Mouse (Mus musculus): ENCODE measurements at regions not wholly inside any gene's neighbourhood (a gene's known extent, or its start where the extent isn't known, plus 50 kb on each side); places are given as distances from the start of the nearest gene placed in this dataset.

GRCm38 (mm10) chr13:34576392-34576791, 76.9 kb downstream of the Pxdc1 start:
- no peak overlapping the region for H3K4me3 ChIP-seq (replicated peaks; ENCODE audit: low read depth, low read length)
- DNase-seq, result peak; percentile 37
- peak overlapping the region; percentile 80 for H3K27ac ChIP-seq (replicated peaks; ENCODE audit: low read depth, low read length)
- no peak overlapping the region for H3K4me2 ChIP-seq (ENCODE audit: low read length)
- no peak; the same call in 1 of the 2 replicates for ATAC-seq (ENCODE audit: low FRiP score, low TSS enrichment)
- WGBS, result 58% methylated on average over 2 of the region's 2 CpGs
- H3K36me3 ChIP-seq (ENCODE audit: control insufficient read depth, insufficient read depth, low read length), result no peaks in the 10 kb centered on the region
- no peaks in the 10 kb centered on the region for H3K9me3 ChIP-seq (ENCODE audit: control insufficient read depth, low read length)
- peaks cover 9% of the 10 kb centered on the region for H3K4me1 ChIP-seq (ENCODE audit: control insufficient read depth, insufficient read depth, low read length)
- H3K9ac ChIP-seq (replicated peaks; ENCODE audit: low read length), result no peak overlapping the region
- H3K27me3 ChIP-seq (ENCODE audit: control insufficient read depth, insufficient read depth, low read length), result no peaks in the 10 kb centered on the region

GRCm38 (mm10) chr13:34575997-34576314, 77.3 kb downstream of the Pxdc1 start:
- ATAC-seq (ENCODE audit: low FRiP score, low TSS enrichment), result peak; percentile 89
- Histone ChIP-seq H3K9me3 (ENCODE audit: control insufficient read depth, low read length) (no peaks in the 10 kb centered on the region), H3K4me1 (ENCODE audit: control insufficient read depth, insufficient read depth, low read length) (peaks cover 9% of the 10 kb centered on the region), H3K27ac (replicated peaks; ENCODE audit: low read depth, low read length) (peak overlapping the region; percentile 88), H3K27me3 (ENCODE audit: control insufficient read depth, insufficient read depth, low read length) (no peaks in the 10 kb centered on the region), H3K9ac (replicated peaks; ENCODE audit: low read length) (no peak overlapping the region), H3K4me2 (ENCODE audit: low read length) (peak overlapping the region; percentile 31), H3K36me3 (ENCODE audit: control insufficient read depth, insufficient read depth, low read length) (no peaks in the 10 kb centered on the region), H3K4me3 (replicated peaks; ENCODE audit: low read depth, low read length) (no peak overlapping the region)
- peak; percentile 94 for DNase-seq
- WGBS, result 2% methylated on average over 1 of the region's 1 CpGs

- 32% methylated on average over 2 of the region's 2 CpGs for WGBS
- Histone ChIP-seq H3K9me3 (ENCODE audit: control insufficient read depth, low read length) (no peaks in the 10 kb centered on the region), H3K27ac (replicated peaks; ENCODE audit: low read depth, low read length) (peak overlapping the region; percentile 88), H3K4me1 (ENCODE audit: control insufficient read depth, insufficient read depth, low read length) (peaks cover 9% of the 10 kb centered on the region), H3K9ac (replicated peaks; ENCODE audit: low read length) (0 out of 2 replicates have a peak overlapping the region, but pooled peaks have one; percentile 9), H3K4me3 (replicated peaks; ENCODE audit: low read depth, low read length) (no peak overlapping the region), H3K27me3 (ENCODE audit: control insufficient read depth, insufficient read depth, low read length) (no peaks in the 10 kb centered on the region), H3K4me2 (ENCODE audit: low read length) (peak overlapping the region; percentile 31), H3K36me3 (ENCODE audit: control insufficient read depth, insufficient read depth, low read length) (no peaks in the 10 kb centered on the region)
- DNase-seq (no peak), ATAC-seq (ENCODE audit: low FRiP score, low TSS enrichment) (peak; percentile 60)
Measured at GRCm38 (mm10) chr13:34575179-34575996, 77.9 kb downstream of the Pxdc1 start.

GRCm38 (mm10) chr13:34569312-34569711, 84.0 kb downstream of the Pxdc1 start:
- Histone ChIP-seq H3K27me3 (ENCODE audit: control insufficient read depth, insufficient read depth, low read length) (no peaks in the 10 kb centered on the region), H3K9me3 (ENCODE audit: control insufficient read depth, low read length) (no peaks in the 10 kb centered on the region), H3K9ac (replicated peaks; ENCODE audit: low read length) (no peak overlapping the region), H3K4me2 (ENCODE audit: low read length) (no peak overlapping the region), H3K4me3 (replicated peaks; ENCODE audit: low read depth, low read length) (no peak overlapping the region), H3K4me1 (ENCODE audit: control insufficient read depth, insufficient read depth, low read length) (no peaks in the 10 kb centered on the region), H3K27ac (replicated peaks; ENCODE audit: low read depth, low read length) (no peak overlapping the region), H3K36me3 (ENCODE audit: control insufficient read depth, insufficient read depth, low read length) (no peaks in the 10 kb centered on the region)
- DNase-seq, result peak; percentile 8
- ATAC-seq (ENCODE audit: low FRiP score, low TSS enrichment), result no peak
- WGBS, result 59% methylated on average over 2 of the region's 2 CpGs

GRCm38 (mm10) chr13:34566687-34567086, 86.6 kb downstream of the Pxdc1 start:
- no peak overlapping the region for H3K4me2 ChIP-seq (ENCODE audit: low read length)
- no peaks in the 10 kb centered on the region; the same call in 1 of the 2 replicates for H3K9me3 ChIP-seq (ENCODE audit: control insufficient read depth, low read length)
- ATAC-seq (ENCODE audit: low FRiP score, low TSS enrichment) (no peak), DNase-seq (no peak)
- H3K27ac ChIP-seq (replicated peaks; ENCODE audit: low read depth, low read length), result no peak overlapping the region
- 89% methylated on average over 1 of the region's 1 CpGs for WGBS
- H3K4me1 ChIP-seq (ENCODE audit: control insufficient read depth, insufficient read depth, low read length), result no peaks in the 10 kb centered on the region
- no peak overlapping the region for H3K4me3 ChIP-seq (replicated peaks; ENCODE audit: low read depth, low read length)
- no peaks in the 10 kb centered on the region for H3K27me3 ChIP-seq (ENCODE audit: control insufficient read depth, insufficient read depth, low read length)
- no peaks in the 10 kb centered on the region for H3K36me3 ChIP-seq (ENCODE audit: control insufficient read depth, insufficient read depth, low read length)
- H3K9ac ChIP-seq (replicated peaks; ENCODE audit: low read length), result no peak overlapping the region

- Histone ChIP-seq H3K4me3 (replicated peaks; ENCODE audit: low read depth, low read length) (no peak overlapping the region), H3K27me3 (ENCODE audit: control insufficient read depth, insufficient read depth, low read length) (no peaks in the 10 kb centered on the region), H3K9ac (replicated peaks; ENCODE audit: low read length) (no peak overlapping the region), H3K36me3 (ENCODE audit: control insufficient read depth, insufficient read depth, low read length) (no peaks in the 10 kb centered on the region), H3K4me2 (ENCODE audit: low read length) (no peak overlapping the region), H3K27ac (replicated peaks; ENCODE audit: low read depth, low read length) (no peak overlapping the region), H3K4me1 (ENCODE audit: control insufficient read depth, insufficient read depth, low read length) (no peaks in the 10 kb centered on the region), H3K9me3 (ENCODE audit: control insufficient read depth, low read length) (no peaks in the 10 kb centered on the region)
- no peak for DNase-seq
- WGBS, result 65% methylated on average over 5 of the region's 5 CpGs
- no peak for ATAC-seq (ENCODE audit: low FRiP score, low TSS enrichment)
Measured at GRCm38 (mm10) chr13:34550130-34550884, 103.0 kb downstream of the Pxdc1 start.

GRCm38 (mm10) chr13:34540646-34541045, 112.6 kb downstream of the Pxdc1 start:
- Histone ChIP-seq H3K4me3 (replicated peaks; ENCODE audit: low read depth, low read length) (no peak overlapping the region), H3K36me3 (ENCODE audit: control insufficient read depth, insufficient read depth, low read length) (no peaks in the 10 kb centered on the region), H3K9ac (replicated peaks; ENCODE audit: low read length) (no peak overlapping the region), H3K9me3 (ENCODE audit: control insufficient read depth, low read length) (no peaks in the 10 kb centered on the region), H3K4me1 (ENCODE audit: control insufficient read depth, insufficient read depth, low read length) (no peaks in the 10 kb centered on the region), H3K4me2 (ENCODE audit: low read length) (no peak overlapping the region), H3K27me3 (ENCODE audit: control insufficient read depth, insufficient read depth, low read length) (no peaks in the 10 kb centered on the region), H3K27ac (replicated peaks; ENCODE audit: low read depth, low read length) (no peak overlapping the region)
- DNase-seq (no peak), ATAC-seq (ENCODE audit: low FRiP score, low TSS enrichment) (no peak)
- 91% methylated on average over 2 of the region's 2 CpGs for WGBS

- no peak overlapping the region for H3K4me3 ChIP-seq (replicated peaks; ENCODE audit: low read depth, low read length)
- no peaks in the 10 kb centered on the region for H3K9me3 ChIP-seq (ENCODE audit: control insufficient read depth, low read length)
- H3K4me1 ChIP-seq (ENCODE audit: control insufficient read depth, insufficient read depth, low read length), result no peaks in the 10 kb centered on the region
- ATAC-seq (ENCODE audit: low FRiP score, low TSS enrichment), result no peak
- no peak overlapping the region for H3K9ac ChIP-seq (replicated peaks; ENCODE audit: low read length)
- H3K4me2 ChIP-seq (ENCODE audit: low read length), result no peak overlapping the region
- no peaks in the 10 kb centered on the region for H3K27me3 ChIP-seq (ENCODE audit: control insufficient read depth, insufficient read depth, low read length)
- H3K36me3 ChIP-seq (ENCODE audit: control insufficient read depth, insufficient read depth, low read length), result no peaks in the 10 kb centered on the region
- DNase-seq, result no peak
- WGBS, result 68% methylated on average over 2 of the region's 2 CpGs
- H3K27ac ChIP-seq (replicated peaks; ENCODE audit: low read depth, low read length), result no peak overlapping the region
Measured at GRCm38 (mm10) chr13:34533896-34534295, 119.4 kb downstream of the Pxdc1 start.

- Histone ChIP-seq H3K9ac (replicated peaks; ENCODE audit: low read length) (no peak overlapping the region), H3K27ac (replicated peaks; ENCODE audit: low read depth, low read length) (no peak overlapping the region), H3K4me1 (ENCODE audit: control insufficient read depth, insufficient read depth, low read length) (no peaks in the 10 kb centered on the region), H3K4me3 (replicated peaks; ENCODE audit: low read depth, low read length) (no peak overlapping the region), H3K4me2 (ENCODE audit: low read length) (no peak overlapping the region), H3K27me3 (ENCODE audit: control insufficient read depth, insufficient read depth, low read length) (no peaks in the 10 kb centered on the region), H3K9me3 (ENCODE audit: control insufficient read depth, low read length) (no peaks in the 10 kb centered on the region), H3K36me3 (ENCODE audit: control insufficient read depth, insufficient read depth, low read length) (no peaks in the 10 kb centered on the region)
- ATAC-seq (ENCODE audit: low FRiP score, low TSS enrichment) (no peak), DNase-seq (no peak)
- 87% methylated on average over 3 of the region's 3 CpGs for WGBS
Measured at GRCm38 (mm10) chr13:34511332-34511731, 142.0 kb downstream of the Pxdc1 start.

Data from midbrain, embryonic 14.5 days (tissue).